Mouse (Mus musculus): ENCODE data around the gene Foxn3. TPM values are rescaled to one million over a fixed set of nuclear protein-coding genes. Genes with fewer than 3 reads are reported as not detected.
A peak's percentile ranks its signal among the peaks of the same experiment; 100 is the strongest.

The Foxn3 gene
- polyA plus RNA-seq, 1 experiment from 2014 or later: 75.5 TPM

- H3K4me1 ChIP-seq (ENCODE audit: control insufficient read depth, insufficient read depth, low read length): peaks cover 36% of the 10 kb centered on the region
- H3K27me3 ChIP-seq (ENCODE audit: control insufficient read depth, insufficient read depth, low read length): no peaks in the 10 kb centered on the region
- H3K4me3 ChIP-seq (ENCODE audit: low read depth, low read length): no peak overlapping the region
- WGBS (ENCODE audit: insufficient replicate concordance): 53% methylated on average over 8 of the region's 8 CpGs
- H3K27ac ChIP-seq (ENCODE audit: low read depth, low read length): peak overlapping the region; percentile 75
- H3K36me3 ChIP-seq (ENCODE audit: control insufficient read depth, insufficient read depth, low read length): no peaks in the 10 kb centered on the region
- peak overlapping the region; percentile 47 for H3K4me2 ChIP-seq
- peak overlapping the region; percentile 52; the same call in 1 of the 2 replicates for H3K9ac ChIP-seq (ENCODE audit: low read depth, low read length)
- H3K9me3 ChIP-seq (replicated peaks; ENCODE audit: control insufficient read depth, low read length): no peaks in the 10 kb centered on the region
- peak; percentile 25; the same call in 1 of the 2 replicates for ATAC-seq (replicated peaks; ENCODE audit: insufficient number of reproducible peaks, low FRiP score, low TSS enrichment)
Observed at GRCm38 (mm10) chr12:99356660-99357059, 206.7 kb downstream of the Foxn3 start.

GRCm38 (mm10) chr12:99353692-99354091 lies 209.7 kb downstream of the Foxn3 start:
- WGBS (ENCODE audit: insufficient replicate concordance): 90% methylated on average over 11 of the region's 11 CpGs
- no peaks in the 10 kb centered on the region for H3K36me3 ChIP-seq (ENCODE audit: control insufficient read depth, insufficient read depth, low read length)
- no peaks in the 10 kb centered on the region for H3K27me3 ChIP-seq (ENCODE audit: control insufficient read depth, insufficient read depth, low read length)
- ATAC-seq (replicated peaks; ENCODE audit: insufficient number of reproducible peaks, low FRiP score, low TSS enrichment): no peak
- peaks cover 45% of the 10 kb centered on the region for H3K4me1 ChIP-seq (ENCODE audit: control insufficient read depth, insufficient read depth, low read length)
- H3K4me3 ChIP-seq (ENCODE audit: low read depth, low read length): no peak overlapping the region
- no peak overlapping the region for H3K4me2 ChIP-seq
- no peaks in the 10 kb centered on the region for H3K9me3 ChIP-seq (replicated peaks; ENCODE audit: control insufficient read depth, low read length)
- no peak overlapping the region for H3K27ac ChIP-seq (ENCODE audit: low read depth, low read length)
- no peak overlapping the region for H3K9ac ChIP-seq (ENCODE audit: low read depth, low read length)

GRCm38 (mm10) chr12:99352583-99352982 lies 210.8 kb downstream of the Foxn3 start:
- peaks cover 44% of the 10 kb centered on the region for H3K4me1 ChIP-seq (ENCODE audit: control insufficient read depth, insufficient read depth, low read length)
- H3K27me3 ChIP-seq (ENCODE audit: control insufficient read depth, insufficient read depth, low read length): no peaks in the 10 kb centered on the region
- no peaks in the 10 kb centered on the region for H3K36me3 ChIP-seq (ENCODE audit: control insufficient read depth, insufficient read depth, low read length)
- no peak overlapping the region for H3K4me3 ChIP-seq (ENCODE audit: low read depth, low read length)
- H3K9me3 ChIP-seq (replicated peaks; ENCODE audit: control insufficient read depth, low read length): no peaks in the 10 kb centered on the region
- no peak for ATAC-seq (replicated peaks; ENCODE audit: insufficient number of reproducible peaks, low FRiP score, low TSS enrichment)
- no peak overlapping the region for H3K4me2 ChIP-seq
- no peak overlapping the region for H3K27ac ChIP-seq (ENCODE audit: low read depth, low read length)
- H3K9ac ChIP-seq (ENCODE audit: low read depth, low read length): no peak overlapping the region
- WGBS (ENCODE audit: insufficient replicate concordance): 84% methylated on average over 6 of the region's 6 CpGs

GRCm38 (mm10) chr12:99352136-99352535 lies 211.2 kb downstream of the Foxn3 start:
- H3K36me3 ChIP-seq (ENCODE audit: control insufficient read depth, insufficient read depth, low read length): no peaks in the 10 kb centered on the region
- H3K4me2 ChIP-seq: no peak overlapping the region
- ATAC-seq (replicated peaks; ENCODE audit: insufficient number of reproducible peaks, low FRiP score, low TSS enrichment): no peak
- no peak overlapping the region for H3K4me3 ChIP-seq (ENCODE audit: low read depth, low read length)
- no peak overlapping the region for H3K9ac ChIP-seq (ENCODE audit: low read depth, low read length)
- H3K9me3 ChIP-seq (replicated peaks; ENCODE audit: control insufficient read depth, low read length): no peaks in the 10 kb centered on the region
- peaks cover 42% of the 10 kb centered on the region for H3K4me1 ChIP-seq (ENCODE audit: control insufficient read depth, insufficient read depth, low read length)
- H3K27ac ChIP-seq (ENCODE audit: low read depth, low read length): no peak overlapping the region
- H3K27me3 ChIP-seq (ENCODE audit: control insufficient read depth, insufficient read depth, low read length): no peaks in the 10 kb centered on the region
- WGBS (ENCODE audit: insufficient replicate concordance): 76% methylated on average over 7 of the region's 7 CpGs

GRCm38 (mm10) chr12:99351731-99352130 lies 211.7 kb downstream of the Foxn3 start:
- ATAC-seq (replicated peaks; ENCODE audit: insufficient number of reproducible peaks, low FRiP score, low TSS enrichment): no peak
- Histone ChIP-seq H3K4me3 (ENCODE audit: low read depth, low read length) (no peak overlapping the region), H3K36me3 (ENCODE audit: control insufficient read depth, insufficient read depth, low read length) (no peaks in the 10 kb centered on the region), H3K27me3 (ENCODE audit: control insufficient read depth, insufficient read depth, low read length) (no peaks in the 10 kb centered on the region), H3K27ac (ENCODE audit: low read depth, low read length) (no peak overlapping the region), H3K4me2 (no peak overlapping the region), H3K9me3 (replicated peaks; ENCODE audit: control insufficient read depth, low read length) (no peaks in the 10 kb centered on the region), H3K9ac (ENCODE audit: low read depth, low read length) (no peak overlapping the region), H3K4me1 (ENCODE audit: control insufficient read depth, insufficient read depth, low read length) (peaks cover 42% of the 10 kb centered on the region)
- WGBS (ENCODE audit: insufficient replicate concordance): 84% methylated on average over 9 of the region's 9 CpGs

GRCm38 (mm10) chr12:99349650-99349997 lies 213.8 kb downstream of the Foxn3 start:
- Histone ChIP-seq H3K4me3 (ENCODE audit: low read depth, low read length) (no peak overlapping the region), H3K27me3 (ENCODE audit: control insufficient read depth, insufficient read depth, low read length) (no peaks in the 10 kb centered on the region), H3K36me3 (ENCODE audit: control insufficient read depth, insufficient read depth, low read length) (no peaks in the 10 kb centered on the region), H3K9me3 (replicated peaks; ENCODE audit: control insufficient read depth, low read length) (no peaks in the 10 kb centered on the region), H3K27ac (ENCODE audit: low read depth, low read length) (peak overlapping the region; percentile 46; the same call in 1 of the 2 replicates), H3K4me2 (no peak overlapping the region), H3K9ac (ENCODE audit: low read depth, low read length) (no peak overlapping the region), H3K4me1 (ENCODE audit: control insufficient read depth, insufficient read depth, low read length) (peaks cover 30% of the 10 kb centered on the region)
- ATAC-seq (replicated peaks; ENCODE audit: insufficient number of reproducible peaks, low FRiP score, low TSS enrichment): 0 out of 2 replicates have a peak, but pooled peaks have one; percentile 15
- 62% methylated on average over 9 of the region's 9 CpGs for WGBS (ENCODE audit: insufficient replicate concordance)

GRCm38 (mm10) chr12:99348940-99349649 lies 214.3 kb downstream of the Foxn3 start:
- H3K27ac ChIP-seq (ENCODE audit: low read depth, low read length): 0 out of 2 replicates have a peak overlapping the region, but pooled peaks have one; percentile 25
- no peak for ATAC-seq (replicated peaks; ENCODE audit: insufficient number of reproducible peaks, low FRiP score, low TSS enrichment)
- H3K4me3 ChIP-seq (ENCODE audit: low read depth, low read length): no peak overlapping the region
- no peaks in the 10 kb centered on the region for H3K27me3 ChIP-seq (ENCODE audit: control insufficient read depth, insufficient read depth, low read length)
- H3K36me3 ChIP-seq (ENCODE audit: control insufficient read depth, insufficient read depth, low read length): no peaks in the 10 kb centered on the region
- peaks cover 30% of the 10 kb centered on the region for H3K4me1 ChIP-seq (ENCODE audit: control insufficient read depth, insufficient read depth, low read length)
- H3K4me2 ChIP-seq: no peak overlapping the region
- 75% methylated on average over 10 of the region's 10 CpGs for WGBS (ENCODE audit: insufficient replicate concordance)
- H3K9ac ChIP-seq (ENCODE audit: low read depth, low read length): no peak overlapping the region
- no peaks in the 10 kb centered on the region for H3K9me3 ChIP-seq (replicated peaks; ENCODE audit: control insufficient read depth, low read length)

- 72% methylated on average over 3 of the region's 3 CpGs for whole genome bisulfite sequencing (ENCODE audit: insufficient replicate concordance)
- Histone ChIP-seq H3K27me3 (ENCODE audit: control insufficient read depth, insufficient read depth, low read length) (no peaks in the 10 kb centered on the region), H3K9me3 (replicated peaks; ENCODE audit: control insufficient read depth, low read length) (no peaks in the 10 kb centered on the region), H3K9ac (ENCODE audit: low read depth, low read length) (no peak overlapping the region), H3K4me2 (no peak overlapping the region), H3K4me3 (ENCODE audit: low read depth, low read length) (no peak overlapping the region), H3K27ac (ENCODE audit: low read depth, low read length) (no peak overlapping the region; the same call in 1 of the 2 replicates), H3K36me3 (ENCODE audit: control insufficient read depth, insufficient read depth, low read length) (no peaks in the 10 kb centered on the region), H3K4me1 (ENCODE audit: control insufficient read depth, insufficient read depth, low read length) (peaks cover 33% of the 10 kb centered on the region)
- ATAC-seq (replicated peaks; ENCODE audit: insufficient number of reproducible peaks, low FRiP score, low TSS enrichment): no peak
Observed at GRCm38 (mm10) chr12:99347512-99347911, 215.9 kb downstream of the Foxn3 start.

GRCm38 (mm10) chr12:99346982-99347381 lies 216.4 kb downstream of the Foxn3 start:
- ATAC-seq (replicated peaks; ENCODE audit: insufficient number of reproducible peaks, low FRiP score, low TSS enrichment): no peak
- H3K27me3 ChIP-seq (ENCODE audit: control insufficient read depth, insufficient read depth, low read length): no peaks in the 10 kb centered on the region
- no peak overlapping the region for H3K9ac ChIP-seq (ENCODE audit: low read depth, low read length)
- no peak overlapping the region for H3K4me3 ChIP-seq (ENCODE audit: low read depth, low read length)
- no peaks in the 10 kb centered on the region for H3K9me3 ChIP-seq (replicated peaks; ENCODE audit: control insufficient read depth, low read length)
- WGBS (ENCODE audit: insufficient replicate concordance): 64% methylated on average over 3 of the region's 3 CpGs
- peaks cover 38% of the 10 kb centered on the region for H3K4me1 ChIP-seq (ENCODE audit: control insufficient read depth, insufficient read depth, low read length)
- no peak overlapping the region for H3K27ac ChIP-seq (ENCODE audit: low read depth, low read length)
- H3K4me2 ChIP-seq: no peak overlapping the region
- no peaks in the 10 kb centered on the region for H3K36me3 ChIP-seq (ENCODE audit: control insufficient read depth, insufficient read depth, low read length)
